Mouse (Mus musculus) heart, embryonic 10.5 days (tissue): Measurements from ENCODE around the gene Gm11939. TPM values are rescaled to one million over a fixed set of nuclear protein-coding genes. Genes with fewer than 3 reads are reported as not detected.

Experiments
- DNase-seq: peaks from one replicate; pipeline ENCODE4 v3.0.0-alpha.2; 2017; ENCODE audit warnings: low spot score
- H3K27ac ChIP-seq: fragments of 300-500 bp; sonication (generic); 2 replicates; pipeline ENCODE4 v1.5.1; 2016; ENCODE audit warnings: mild to moderate bottlenecking
- H3K27me3 ChIP-seq: fragments of 300-500 bp; sonication (generic); 2 replicates; pipeline ENCODE4 v1.6.1; 2016; ENCODE audit warnings: mild to moderate bottlenecking; ENCODE audit not compliant: poor library complexity, insufficient read depth, severe bottlenecking
- H3K36me3 ChIP-seq: fragments of 300-500 bp; sonication (generic); 2 replicates; pipeline ENCODE4 v1.6.1; 2016; ENCODE audit warnings: mild to moderate bottlenecking, moderate library complexity
- H3K4me1 ChIP-seq: fragments of 300-500 bp; sonication (generic); 2 replicates; pipeline ENCODE4 v1.6.1; 2016; ENCODE audit warnings: mild to moderate bottlenecking
- H3K4me3 ChIP-seq: fragments of 300-500 bp; sonication (generic); 2 replicates; pipeline ENCODE4 v1.5.1; 2016; ENCODE audit warnings: mild to moderate bottlenecking, moderate library complexity
- H3K9me3 ChIP-seq: fragments of 300-500 bp; sonication (generic); 2 replicates; pipeline ENCODE4 v1.6.1; 2016; ENCODE audit warnings: mild to moderate bottlenecking, moderate library complexity
- WGBS: fragments of 180-500 bp; shearing (Covaris S2); methylation state at CpG from one replicate; pipeline ENCODE4 v1.1.7; 2016; 5-methylcytosine and 5-hydroxymethylcytosine counted together
- polyA plus RNA-seq: library from polyadenylated mRNA; unstranded; fragments of >200 nt; fragmentation: Nextera tagmentation; extraction: Ambion mirVana; gene quantifications from 2 replicates; pipeline ENCODE4 v1.2.1, GENCODE M21; 2016

The Gm11939 gene
- polyA plus RNA-seq, 1 experiment from 2014 or later = not detected

DNA sequence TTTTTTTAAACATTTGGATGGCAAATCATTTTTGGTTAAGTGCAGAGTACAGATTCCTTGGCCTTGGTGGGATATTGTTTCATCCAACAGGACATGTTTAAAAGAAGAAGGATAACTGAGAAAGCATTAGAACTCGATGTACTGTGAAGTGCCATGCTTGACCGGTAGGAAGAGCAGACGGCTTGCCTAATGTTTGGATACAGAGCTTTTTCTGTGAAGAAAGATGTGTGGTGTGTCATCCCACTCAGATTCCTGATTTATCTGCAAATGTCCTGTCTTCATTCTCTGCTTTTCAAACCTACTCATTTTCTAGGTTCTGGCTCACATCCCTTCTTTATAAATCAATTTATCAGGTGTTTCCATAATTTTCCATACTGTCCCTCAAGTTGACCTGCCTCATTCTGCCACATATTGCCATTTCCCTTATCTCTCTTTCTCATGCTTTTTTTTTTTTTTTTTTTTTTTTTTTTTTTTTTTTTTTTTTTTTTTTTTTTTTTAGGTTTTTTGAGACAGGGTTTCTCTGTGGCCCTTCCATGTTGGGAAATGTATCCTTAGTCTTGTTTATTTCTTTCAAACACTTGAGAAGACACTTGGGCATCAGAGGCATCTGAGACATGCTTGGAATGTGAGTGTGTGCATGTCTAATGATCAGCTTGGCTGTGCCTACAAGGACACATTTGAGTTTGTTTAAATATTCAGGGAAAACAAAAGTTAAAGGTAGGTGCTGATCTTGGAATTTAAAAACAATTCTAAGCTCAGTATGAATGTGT lies 1.1 kb downstream of the Gm11939 start:
- Histone ChIP-seq H3K27me3 (no peaks in the 10 kb centered on the region), H3K27ac (no peak overlapping the region), H3K4me3 (no peak overlapping the region), H3K9me3 (no peaks in the 10 kb centered on the region), H3K4me1 (no peaks in the 10 kb centered on the region), H3K36me3 (no peaks in the 10 kb centered on the region)
- 75% methylated on average over 3 of the region's 3 CpGs for WGBS
- no peak for DNase-seq

DNA sequence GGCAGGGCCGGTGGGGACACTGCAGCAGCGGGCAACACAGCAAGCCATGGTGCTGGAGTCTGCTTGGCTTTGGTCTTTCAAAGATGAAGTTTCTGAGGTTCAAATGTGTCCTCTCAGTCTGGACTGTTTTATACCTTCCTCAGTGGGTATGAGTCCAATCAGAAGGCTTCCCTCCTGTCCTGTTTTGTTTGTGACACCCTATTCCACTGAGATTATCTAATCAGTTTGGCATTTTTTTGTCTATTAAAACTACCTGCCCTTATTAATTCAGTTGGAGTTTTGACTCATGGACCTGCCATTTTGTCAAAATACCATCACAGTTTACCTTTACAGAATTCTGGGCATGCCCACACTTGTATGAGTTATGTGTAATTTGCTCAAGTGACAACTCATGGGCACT lies 2.5 kb downstream of the Gm11939 start, which contains the start of gene Krtap3-2:
Krtap3-2 (minus strand) TSS at position 101 of the 400 bp plus-strand sequence.
- Histone ChIP-seq H3K27ac (no peak within 1 kb of the TSS), H3K9me3 (no peaks in the 10 kb centered on the region), H3K27me3 (no peaks in the 10 kb centered on the region), H3K4me1 (no peaks in the 10 kb centered on the region), H3K36me3 (no peaks in the 10 kb centered on the region), H3K4me3 (no peak within 1 kb of the TSS)
- no peak for DNase-seq
- 83% methylated on average over 1 of the region's 2 CpGs for WGBS

DNA sequence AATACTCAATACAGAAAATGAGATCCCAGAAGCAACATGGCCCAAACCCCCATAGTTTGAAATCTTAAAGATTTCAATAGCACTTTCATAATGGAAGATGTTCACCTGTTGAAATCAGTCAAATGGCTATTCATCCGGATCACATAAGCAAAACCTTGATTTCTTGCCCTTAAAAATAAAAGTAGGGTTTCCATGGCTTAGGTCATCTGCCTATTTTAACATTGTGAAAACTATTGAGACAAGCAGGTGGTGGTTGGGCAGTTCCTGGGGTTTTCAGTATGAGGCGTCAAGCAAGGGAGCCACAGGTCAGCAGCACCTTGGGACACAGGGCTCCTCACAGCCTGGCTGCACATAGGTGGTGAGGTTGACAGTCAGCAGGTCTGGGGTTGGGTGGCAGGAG lies 3.1 kb downstream of the Gm11939 start:
- WGBS = 75% methylated on average over 2 of the region's 2 CpGs
- Histone ChIP-seq H3K27me3 (no peaks in the 10 kb centered on the region), H3K27ac (no peak overlapping the region), H3K9me3 (no peaks in the 10 kb centered on the region), H3K4me3 (no peak overlapping the region), H3K4me1 (no peaks in the 10 kb centered on the region), H3K36me3 (no peaks in the 10 kb centered on the region)
- no peak for DNase-seq

DNA sequence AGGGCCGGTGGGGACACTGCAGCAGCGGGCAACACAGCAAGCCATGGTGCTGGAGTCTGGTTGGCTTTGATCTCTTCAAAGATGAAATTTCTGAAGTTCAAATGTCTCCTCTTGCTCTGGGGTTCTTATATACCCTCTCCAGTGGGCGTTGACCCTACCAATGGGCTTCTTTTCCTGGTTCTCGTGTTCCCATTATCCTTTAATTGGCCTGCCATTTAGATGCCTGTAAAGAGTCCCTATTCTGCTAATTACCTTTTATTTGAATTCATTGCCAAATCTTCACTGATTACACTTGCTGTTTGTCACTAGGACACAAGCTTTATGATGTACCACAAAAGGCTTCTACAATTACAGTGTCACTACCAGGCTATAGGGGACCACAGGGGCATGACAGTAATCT lies 8.5 kb downstream of the Gm11939 start, which contains the start of gene Krtap3-3:
Krtap3-3 (minus strand) TSS at position 101 of the 400 bp plus-strand sequence.
- Histone ChIP-seq H3K27me3 (no peaks in the 10 kb centered on the region), H3K9me3 (no peaks in the 10 kb centered on the region), H3K36me3 (no peaks in the 10 kb centered on the region), H3K4me1 (no peaks in the 10 kb centered on the region), H3K4me3 (no peak within 1 kb of the TSS), H3K27ac (no peak within 1 kb of the TSS)
- 61% methylated on average over 4 of the region's 4 CpGs for WGBS
- no peak for DNase-seq

DNA sequence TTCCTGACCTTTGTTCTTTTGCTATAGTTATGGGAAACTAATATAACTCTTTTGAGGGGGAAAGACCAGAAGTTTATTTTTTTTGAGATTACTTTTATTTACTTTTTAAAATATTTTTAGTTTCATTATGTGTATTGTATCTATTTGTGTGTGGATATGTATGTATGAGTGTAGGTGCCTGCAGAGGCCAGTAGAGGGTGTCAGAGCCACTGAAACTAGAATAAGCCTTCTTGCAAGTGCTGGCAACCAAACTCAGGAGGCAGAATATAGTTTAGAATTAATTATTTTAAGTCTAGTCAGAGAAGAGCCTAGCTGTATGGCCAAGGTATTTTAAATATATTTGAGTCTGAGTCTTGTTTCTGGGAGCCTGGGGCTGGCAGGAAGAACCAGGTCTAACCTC lies 11.4 kb downstream of the Gm11939 start:
- no peaks in the 10 kb centered on the region for H3K9me3 ChIP-seq
- H3K27me3 ChIP-seq = no peaks in the 10 kb centered on the region
- no peak for DNase-seq
- H3K27ac ChIP-seq = no peak overlapping the region
- no peak overlapping the region for H3K4me3 ChIP-seq
- H3K4me1 ChIP-seq = no peaks in the 10 kb centered on the region
- no peaks in the 10 kb centered on the region for H3K36me3 ChIP-seq

DNA sequence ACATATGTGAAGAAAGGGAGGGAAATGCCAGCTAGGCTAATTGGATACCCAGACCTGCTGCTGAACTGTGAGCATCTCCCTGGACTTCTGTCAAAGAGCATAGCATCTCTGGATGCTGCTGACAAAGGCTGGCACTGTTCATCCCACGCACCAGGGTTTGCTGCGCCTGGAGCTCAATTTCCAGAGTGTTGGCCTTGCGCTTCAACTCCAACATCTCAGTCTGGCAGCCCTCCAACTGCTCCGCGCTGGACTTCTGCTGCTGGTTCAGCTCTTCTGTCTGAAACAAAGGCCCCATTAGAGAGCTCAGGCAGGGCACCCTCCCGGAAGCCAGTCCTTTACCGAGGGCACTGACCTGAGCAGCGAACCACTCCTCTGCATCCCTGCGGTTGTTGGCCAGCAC lies 19.5 kb downstream of the Gm11939 start:
- Histone ChIP-seq H3K27ac (no peak overlapping the region), H3K4me3 (no peak overlapping the region), H3K27me3 (no peaks in the 10 kb centered on the region), H3K9me3 (no peaks in the 10 kb centered on the region), H3K4me1 (no peaks in the 10 kb centered on the region), H3K36me3 (no peaks in the 10 kb centered on the region)
- peak; percentile 77 for DNase-seq
- 70% methylated on average over 9 of the region's 9 CpGs for WGBS

DNA sequence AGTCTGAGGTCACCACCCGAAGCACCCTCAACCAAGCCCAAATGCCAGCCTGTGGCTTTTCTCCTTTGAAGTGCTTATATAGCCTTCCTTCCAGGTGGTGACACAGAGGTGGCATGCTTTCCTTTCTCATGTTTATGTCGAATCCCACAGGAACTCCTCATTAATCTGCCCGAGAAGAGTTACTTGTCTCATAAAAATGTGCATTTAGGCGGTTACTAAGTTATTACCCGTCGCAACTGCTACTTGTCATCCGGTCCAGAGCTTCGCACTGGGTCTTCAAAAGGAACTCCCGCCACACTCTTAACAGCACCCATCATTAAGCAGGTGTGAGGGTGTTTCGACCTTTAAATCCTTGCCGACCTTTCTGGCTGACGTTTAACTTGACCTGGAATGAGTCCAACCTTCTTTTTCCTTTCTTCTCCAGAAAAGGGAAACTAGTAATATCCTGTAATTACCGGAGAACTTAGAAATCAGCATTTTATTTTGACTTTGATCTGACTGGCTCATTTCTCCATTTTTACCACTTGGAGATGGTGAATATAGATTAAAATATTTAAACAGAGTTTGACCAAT lies 37.9 kb downstream of the Gm11939 start, which contains the start of gene Krt39:
Krt39 (minus strand) TSS at position 51 of the 573 bp plus-strand sequence.
- no peak for DNase-seq
- Histone ChIP-seq H3K4me1 (no peaks in the 10 kb centered on the region), H3K36me3 (no peaks in the 10 kb centered on the region), H3K27ac (no peak within 1 kb of the TSS), H3K9me3 (no peaks in the 10 kb centered on the region), H3K27me3 (no peaks in the 10 kb centered on the region), H3K4me3 (no peak within 1 kb of the TSS)
- 85% methylated on average over 13 of the region's 13 CpGs for WGBS

DNA sequence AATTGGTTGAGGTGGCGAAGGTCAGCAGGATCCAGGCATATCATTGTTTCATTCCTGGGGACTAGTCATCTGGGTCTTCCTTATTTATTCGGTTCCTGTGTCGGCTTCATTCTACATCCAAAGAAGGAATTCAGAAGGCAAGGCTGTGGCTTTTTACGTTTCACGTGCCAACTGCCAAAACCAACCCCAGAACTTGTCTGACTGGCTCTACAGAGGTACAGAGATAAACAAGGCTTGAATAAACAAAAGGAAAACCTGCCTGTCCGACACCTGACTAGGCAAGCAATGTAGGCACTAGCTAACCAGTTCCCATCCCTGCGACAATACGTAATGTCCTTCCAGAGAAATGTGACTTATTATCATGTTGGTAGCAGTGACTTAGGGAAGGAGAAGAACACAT lies 45.2 kb downstream of the Gm11939 start:
- Histone ChIP-seq H3K27ac (no peak overlapping the region), H3K9me3 (no peaks in the 10 kb centered on the region), H3K4me1 (no peaks in the 10 kb centered on the region), H3K4me3 (no peak overlapping the region), H3K36me3 (no peaks in the 10 kb centered on the region), H3K27me3 (no peaks in the 10 kb centered on the region)
- 80% methylated on average over 8 of the region's 8 CpGs for WGBS
- no peak for DNase-seq

Other genes starting within 250 kb of the Gm11939 start
- gene Krt25, start 236.5 kb downstream of the Gm11939 start, polyA plus RNA-seq = not detected in 2 replicates
- not detected in 2 replicates for gene Krt26, start 221.5 kb downstream of the Gm11939 start, polyA plus RNA-seq
- not detected in 2 replicates for gene Krt27, start 208.4 kb downstream of the Gm11939 start, polyA plus RNA-seq
- 0.20 and 0.39 TPM in 2 replicates for gene Krt28, start 184.6 kb downstream of the Gm11939 start, polyA plus RNA-seq
- gene Krt10, start 170.1 kb downstream of the Gm11939 start, polyA plus RNA-seq = 11.4 and 14.6 TPM in 2 replicates
- not detected in 2 replicates for gene Krt12, start 137.2 kb downstream of the Gm11939 start, polyA plus RNA-seq
- 6.6 and 9.5 TPM in 2 replicates for gene Krt20, start 121.3 kb downstream of the Gm11939 start, polyA plus RNA-seq
- gene Krt23, start 66.3 kb downstream of the Gm11939 start, polyA plus RNA-seq = 0.15 and 0.38 TPM in 2 replicates
- not detected in 2 replicates for gene Krt39, start 38.1 kb downstream of the Gm11939 start, polyA plus RNA-seq
- gene Krt40, start 16.3 kb downstream of the Gm11939 start, polyA plus RNA-seq = not detected in 2 replicates
- not detected in 2 replicates for gene Krtap3-3, start 8.6 kb downstream of the Gm11939 start, polyA plus RNA-seq
- gene Krtap3-2, start 2.6 kb downstream of the Gm11939 start, polyA plus RNA-seq = not detected in 2 replicates
- gene Krtap3-1, start 7.2 kb upstream of the Gm11939 start, polyA plus RNA-seq = not detected in 2 replicates
- gene Krtap1-5, start 21.6 kb upstream of the Gm11939 start, polyA plus RNA-seq = not detected in 2 replicates
- gene Krtap1-4, start 24.2 kb upstream of the Gm11939 start, polyA plus RNA-seq = not detected in 2 replicates
- not detected in 2 replicates for gene Krtap1-3, start 31.9 kb upstream of the Gm11939 start, polyA plus RNA-seq
- not detected in 2 replicates for gene Krtap9-3, start 38.6 kb upstream of the Gm11939 start, polyA plus RNA-seq
- not detected in 2 replicates for gene Gm11938, start 43.8 kb upstream of the Gm11939 start, polyA plus RNA-seq
- gene Gm11937, start 50.7 kb upstream of the Gm11939 start, polyA plus RNA-seq = not detected in 2 replicates
- not detected in 2 replicates for gene Krtap2-4, start 55.4 kb upstream of the Gm11939 start, polyA plus RNA-seq
- not detected in 2 replicates for gene Gm11562, start 61.0 kb upstream of the Gm11939 start, polyA plus RNA-seq
- gene Krtap4-1, start 68.8 kb upstream of the Gm11939 start, polyA plus RNA-seq = not detected in 2 replicates
- gene Krtap4-2, start 75.6 kb upstream of the Gm11939 start, polyA plus RNA-seq = not detected in 2 replicates
- not detected in 2 replicates for gene Krtap4-7, start 84.6 kb upstream of the Gm11939 start, polyA plus RNA-seq
- gene Gm11555, start 90.8 kb upstream of the Gm11939 start, polyA plus RNA-seq = not detected in 2 replicates
- gene Gm11563, start 99.5 kb upstream of the Gm11939 start, polyA plus RNA-seq = not detected in 2 replicates
- not detected in 2 replicates for gene Krtap4-6, start 106.5 kb upstream of the Gm11939 start, polyA plus RNA-seq
- not detected in 2 replicates for gene Gm14190, start 131.3 kb upstream of the Gm11939 start, polyA plus RNA-seq
- gene Gm14180, start 174.8 kb upstream of the Gm11939 start, polyA plus RNA-seq = not detected in 2 replicates
- gene Gm11595, start 213.4 kb upstream of the Gm11939 start, polyA plus RNA-seq = not detected in 2 replicates
- gene Krtap4-8, start 221.2 kb upstream of the Gm11939 start, polyA plus RNA-seq = not detected in 2 replicates
- gene Krtap4-9, start 225.7 kb upstream of the Gm11939 start, polyA plus RNA-seq = not detected in 2 replicates
- gene Gm11596, start 234.0 kb upstream of the Gm11939 start, polyA plus RNA-seq = not detected in 2 replicates
- not detected in 2 replicates for gene Gm11569, start 239.5 kb upstream of the Gm11939 start, polyA plus RNA-seq
- not detected in 2 replicates for gene Gm11554, start 245.0 kb upstream of the Gm11939 start, polyA plus RNA-seq